In the genomic region with DNA sequence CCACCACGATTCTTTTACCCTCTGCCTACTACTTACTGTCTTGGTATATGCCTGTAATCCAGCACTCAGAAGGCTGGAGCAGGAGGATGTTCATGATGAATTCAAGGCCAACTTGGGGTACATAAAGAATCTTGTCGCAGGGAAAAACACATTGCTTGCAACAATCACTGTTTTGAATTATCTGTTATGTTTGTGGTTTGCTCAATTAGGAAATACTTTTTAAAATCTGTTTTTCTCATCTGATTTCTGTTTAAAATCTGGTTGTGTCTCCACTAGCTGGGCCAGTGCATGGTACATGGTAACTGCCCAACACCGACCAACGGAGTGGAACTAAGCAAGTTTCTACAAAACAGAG, we compare ENCODE assay signal across 7 mouse cellular contexts. TPM values are rescaled to one million over a fixed set of nuclear protein-coding genes. Genes with fewer than 3 reads are reported as not detected.
DNase-seq lines count a peak whose midpoint lies in the region; ATAC-seq and TF ChIP-seq lines count a peak whose summit lies in the region.

No protein-coding gene starts in this region.

- H3K4me1 ChIP-seq in lung, embryonic 15.5 days, result peaks cover 5% of the 10 kb centered on the region; the same call in 1 of the 2 replicates
- peaks cover 13% of the 10 kb centered on the region for H3K4me1 ChIP-seq in forebrain, embryonic 10.5 days
- H3K4me1 ChIP-seq in limb, embryonic 12.5 days (replicated peaks), result peaks cover 9% of the 10 kb centered on the region
- no peaks in the 10 kb centered on the region for H3K4me1 ChIP-seq in small intestine, adult 2 months (ENCODE audit: control insufficient read depth, insufficient read depth, insufficient read length, low read length)

- peak overlapping the region; percentile 68 for H3K9ac ChIP-seq in lung, embryonic 15.5 days
- H3K9ac ChIP-seq in limb, embryonic 12.5 days (replicated peaks), result peak overlapping the region; percentile 66; the same call in 1 of the 2 replicates

- no peak for ATAC-seq in lung, embryonic 15.5 days (ENCODE audit: borderline replicate concordance, extremely low read depth, low FRiP score, low TSS enrichment)
- ATAC-seq in limb, embryonic 12.5 days (ENCODE audit: insufficient number of reproducible peaks, insufficient read depth, low FRiP score, low TSS enrichment, low read depth), result no peak

- H3K27me3 ChIP-seq in lung, embryonic 15.5 days, result no peaks in the 10 kb centered on the region
- H3K27me3 ChIP-seq in forebrain, embryonic 10.5 days (ENCODE audit: poor library complexity, severe bottlenecking), result no peaks in the 10 kb centered on the region
- no peaks in the 10 kb centered on the region for H3K27me3 ChIP-seq in limb, embryonic 12.5 days
- H3K27me3 ChIP-seq in small intestine, adult 2 months (ENCODE audit: control insufficient read depth, insufficient read depth, low read length), result no peaks in the 10 kb centered on the region

- no peaks in the 10 kb centered on the region for H3K36me3 ChIP-seq in lung, embryonic 15.5 days
- H3K36me3 ChIP-seq in forebrain, embryonic 10.5 days (replicated peaks), result peaks cover 17% of the 10 kb centered on the region
- H3K36me3 ChIP-seq in limb, embryonic 12.5 days, result peaks cover 9% of the 10 kb centered on the region; the same call in 1 of the 2 replicates
- H3K36me3 ChIP-seq in small intestine, adult 2 months (ENCODE audit: control insufficient read depth, insufficient read depth, low read length), result 0 out of 2 replicates have a peak, but pooled peaks cover 6% of the 10 kb centered on the region

- TF ChIP-seq CTCF in small intestine, adult 2 months (IDR thresholded peaks at IDR 0.05; ENCODE audit: extremely low read depth, insufficient read length, insufficient replicate concordance, low read depth, low read length), result no peak

- H3K4me2 ChIP-seq in lung, embryonic 15.5 days, result peak overlapping the region; percentile 79
- peak overlapping the region; percentile 76 for H3K4me2 ChIP-seq in limb, embryonic 12.5 days

- TF ChIP-seq POLR2A in small intestine, adult 2 months (IDR thresholded peaks at IDR 0.05; ENCODE audit: low read depth, low read length), result no peak

- 29% methylated on average over 4 of the region's 4 CpGs for WGBS in lung, embryonic 15.5 days
- WGBS in forebrain, embryonic 10.5 days, result 36% methylated on average over 4 of the region's 4 CpGs
- WGBS in limb, embryonic 12.5 days, result 35% methylated on average over 4 of the region's 4 CpGs
- WGBS in small intestine, adult 2 months, result 10% methylated on average over 4 of the region's 4 CpGs

- H3K27ac ChIP-seq in lung, embryonic 15.5 days, result no peak overlapping the region; the same call in 1 of the 2 replicates
- peak overlapping the region; percentile 84 for H3K27ac ChIP-seq in forebrain, embryonic 10.5 days
- no peak overlapping the region for H3K27ac ChIP-seq in limb, embryonic 12.5 days
- H3K27ac ChIP-seq in small intestine, adult 2 months (ENCODE audit: insufficient read depth, low read depth, low read length), result peak overlapping the region; percentile 36; the same call in 1 of the 2 replicates

- no peaks in the 10 kb centered on the region for H3K9me3 ChIP-seq in lung, embryonic 15.5 days
- H3K9me3 ChIP-seq in forebrain, embryonic 10.5 days, result no peaks in the 10 kb centered on the region
- H3K9me3 ChIP-seq in limb, embryonic 12.5 days, result no peaks in the 10 kb centered on the region

- no peak for DNase-seq in lung, adult 18-20 months
- DNase-seq in forebrain, embryonic 10.5 days (ENCODE audit: extremely low spot score, low spot score), result no peak
- DNase-seq in cerebellum, adult 9-11 months, result no peak
- no peak for DNase-seq in cerebellum, postnatal 36 days

- H3K4me3 ChIP-seq in lung, embryonic 15.5 days, result peak overlapping the region; percentile 82
- peak overlapping the region; percentile 87 for H3K4me3 ChIP-seq in forebrain, embryonic 10.5 days
- H3K4me3 ChIP-seq in limb, embryonic 12.5 days (replicated peaks), result peak overlapping the region; percentile 74
- peak overlapping the region; percentile 76 for H3K4me3 ChIP-seq in small intestine, adult 2 months (ENCODE audit: low read depth, low read length)

RNA-seq across cellular contexts. Expression of a gene that starts 0.6 kb away (rescaled TPM):
- 33.2 and 33.9 TPM in 2 replicates for polyA plus RNA-seq in lung, embryonic 15.5 days (2015; fragmentation: Nextera tagmentation; extraction: Ambion mirVana)
- polyA plus RNA-seq in forebrain, embryonic 10.5 days (2016; fragmentation: Nextera tagmentation; extraction: Ambion mirVana), result 42.0 and 43.2 TPM in 2 replicates
- polyA plus RNA-seq in limb, embryonic 12.5 days (2016; fragmentation: Nextera tagmentation; extraction: Ambion mirVana), result 31.5 and 32.2 TPM in 2 replicates
- 26.8 and 35.7 TPM in 2 replicates for polyA plus RNA-seq in small intestine, adult 2 months (2012; rRNA removed)

RNA-seq across cellular contexts. Expression of a gene that starts 13.5 kb away (rescaled TPM):
- 13.4 and 15.3 TPM in 2 replicates for polyA plus RNA-seq in lung, embryonic 15.5 days (2015; fragmentation: Nextera tagmentation; extraction: Ambion mirVana)
- 10.0 and 11.3 TPM in 2 replicates for polyA plus RNA-seq in forebrain, embryonic 10.5 days (2016; fragmentation: Nextera tagmentation; extraction: Ambion mirVana)
- 13.2 and 14.0 TPM in 2 replicates for polyA plus RNA-seq in limb, embryonic 12.5 days (2016; fragmentation: Nextera tagmentation; extraction: Ambion mirVana)
- 6.6 and 13.2 TPM in 2 replicates for polyA plus RNA-seq in small intestine, adult 2 months (2012; rRNA removed)

RNA-seq across cellular contexts. Expression of a gene that starts 13.6 kb away (rescaled TPM):
- not detected in 2 replicates for polyA plus RNA-seq in lung, embryonic 15.5 days (2015; fragmentation: Nextera tagmentation; extraction: Ambion mirVana)
- polyA plus RNA-seq in forebrain, embryonic 10.5 days (2016; fragmentation: Nextera tagmentation; extraction: Ambion mirVana), result not detected in 2 replicates
- not detected in 2 replicates for polyA plus RNA-seq in limb, embryonic 12.5 days (2016; fragmentation: Nextera tagmentation; extraction: Ambion mirVana)
- polyA plus RNA-seq in small intestine, adult 2 months (2012; rRNA removed), result not detected in 2 replicates

RNA-seq across cellular contexts. Expression of a gene that starts 14.4 kb away (rescaled TPM):
- 60.9 and 71.5 TPM in 2 replicates for polyA plus RNA-seq in lung, embryonic 15.5 days (2015; fragmentation: Nextera tagmentation; extraction: Ambion mirVana)
- 0.46 and 1.0 TPM in 2 replicates for polyA plus RNA-seq in forebrain, embryonic 10.5 days (2016; fragmentation: Nextera tagmentation; extraction: Ambion mirVana)
- 1.4 and 1.5 TPM in 2 replicates for polyA plus RNA-seq in limb, embryonic 12.5 days (2016; fragmentation: Nextera tagmentation; extraction: Ambion mirVana)
- polyA plus RNA-seq in small intestine, adult 2 months (2012; rRNA removed), result 166 and 227 TPM in 2 replicates

RNA-seq across cellular contexts. Expression of a gene that starts 32.3 kb away (rescaled TPM):
- 196 and 210 TPM in 2 replicates for polyA plus RNA-seq in lung, embryonic 15.5 days (2015; fragmentation: Nextera tagmentation; extraction: Ambion mirVana)
- polyA plus RNA-seq in forebrain, embryonic 10.5 days (2016; fragmentation: Nextera tagmentation; extraction: Ambion mirVana), result 250 and 254 TPM in 2 replicates
- 192 and 199 TPM in 2 replicates for polyA plus RNA-seq in limb, embryonic 12.5 days (2016; fragmentation: Nextera tagmentation; extraction: Ambion mirVana)
- polyA plus RNA-seq in small intestine, adult 2 months (2012; rRNA removed), result 108 and 120 TPM in 2 replicates

Comparison
In these comparisons a context has a peak if more than half of its experiments do, and no peak if none do; other contexts are left out.
1. H3K27ac ChIP-seq: peak in forebrain, embryonic 10.5 days (single experiment) and small intestine, adult 2 months (single experiment); none in lung, embryonic 15.5 days (single experiment) and limb, embryonic 12.5 days (single experiment).
2. Peak in every context shown above with its lines, with median percentiles within 50 percentile points of each other: H3K4me3 ChIP-seq.